Mouse (Mus musculus) heart, adult 11 months (tissue): Measurements from ENCODE around the gene Myadml2.

Source experiments
- DNase-seq: peaks from one replicate; pipeline ENCODE4 v3.0.0; 2022

Gene Myadml2

DNA sequence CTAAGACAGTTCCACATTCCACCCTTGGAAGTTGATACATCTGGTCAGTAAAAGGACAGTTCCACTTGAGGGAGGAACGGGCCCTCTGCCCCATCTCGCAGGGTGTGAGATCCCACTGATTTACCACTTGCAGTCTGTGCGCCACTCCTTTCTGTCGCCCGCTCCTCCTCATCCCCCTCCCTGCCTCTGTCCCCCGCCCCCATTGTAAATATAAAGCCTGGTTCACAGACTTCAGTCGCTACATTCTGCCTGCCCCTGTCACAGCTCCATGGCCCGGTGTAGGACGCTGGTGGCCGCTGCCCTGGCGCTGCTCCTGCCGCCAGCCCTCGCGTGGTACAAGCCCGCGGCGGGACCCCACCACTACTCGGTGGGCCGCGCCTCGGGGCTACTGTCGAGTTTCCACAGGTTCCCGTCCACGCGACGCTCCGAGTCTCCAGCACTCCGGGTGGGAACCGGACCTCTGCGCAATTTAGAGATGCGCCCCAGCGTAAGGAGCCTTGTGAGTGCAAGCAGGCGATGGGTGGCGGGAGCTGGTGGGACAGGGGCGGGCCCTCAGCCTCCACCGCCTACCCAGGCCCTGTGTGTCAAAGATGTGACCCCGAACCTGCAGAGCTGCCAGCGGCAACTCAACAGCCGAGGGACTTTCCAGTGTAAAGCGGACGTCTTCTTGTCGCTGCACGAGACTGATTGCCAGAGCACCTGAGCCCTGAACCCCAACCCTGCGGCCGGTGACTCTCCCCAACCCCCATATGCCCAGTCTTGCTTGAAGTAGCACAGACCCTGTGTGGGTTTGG, 39.5 kb downstream of the Myadml2 start, which contains the start of gene Npb:
Gene Npb, plus strand, starts transcription at position 237 of the 794 bp plus-strand sequence.
- DNase-seq = no peak

DNA sequence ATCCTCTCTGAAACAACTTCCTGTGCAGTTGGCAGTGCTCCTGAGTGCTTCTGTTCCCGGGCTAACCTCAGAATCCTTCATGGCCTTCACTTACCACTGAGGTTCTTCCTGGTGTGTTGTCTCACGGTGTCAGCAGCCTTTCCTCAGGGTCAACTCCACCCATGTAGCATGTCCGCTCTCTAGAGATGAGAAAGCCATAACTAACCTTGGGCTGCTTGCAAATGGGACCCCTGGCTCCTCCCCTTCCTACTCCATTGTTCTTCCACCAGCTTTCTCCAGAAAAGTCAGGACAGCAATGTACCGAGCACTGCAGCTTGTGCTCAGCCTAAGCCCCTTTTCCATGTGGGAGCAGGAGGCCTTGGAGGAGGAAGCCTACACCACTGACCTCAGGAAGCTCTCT, 41.2 kb downstream of the Myadml2 start:
- no peak for DNase-seq

DNA sequence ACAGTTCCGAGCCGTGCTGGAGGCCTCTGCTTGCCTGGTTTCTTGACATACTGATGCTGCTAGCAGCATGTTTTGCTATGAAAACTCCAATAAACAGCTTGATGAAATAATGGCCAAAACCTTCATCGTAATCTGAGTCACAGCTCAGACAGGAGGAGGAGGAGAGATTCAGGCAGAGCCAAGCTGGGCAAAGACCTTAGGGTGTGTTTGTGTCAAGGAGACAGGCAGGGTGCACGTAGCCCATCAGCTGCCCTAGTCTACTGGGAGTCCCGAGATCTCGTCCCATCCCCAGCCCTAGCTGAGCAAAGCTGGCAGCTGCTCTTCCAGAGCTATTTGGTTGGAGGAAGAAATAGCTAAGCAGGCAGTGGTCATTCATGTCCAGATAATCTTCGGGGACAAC, 42.3 kb downstream of the Myadml2 start:
- DNase-seq = no peak

DNA sequence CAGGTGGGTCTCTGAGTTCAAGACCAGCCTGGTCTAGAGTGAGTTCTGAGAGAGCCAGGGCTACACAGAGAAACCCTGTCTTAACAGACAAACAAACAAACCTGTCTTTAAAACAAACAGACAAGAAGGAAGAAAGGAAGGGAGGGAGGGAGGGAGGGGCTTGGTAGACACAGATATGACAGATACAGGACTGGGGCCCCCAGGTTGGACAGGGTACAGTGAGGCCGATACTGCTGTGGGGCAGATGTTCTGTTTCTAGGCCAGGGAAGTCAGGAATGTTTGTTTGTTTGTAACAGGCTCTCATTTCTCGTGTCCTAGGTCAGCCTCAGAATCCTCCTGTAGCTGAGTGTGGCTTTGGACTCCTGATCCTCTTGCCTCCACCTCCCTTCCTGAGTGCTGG, 44.4 kb downstream of the Myadml2 start:
- no peak for DNase-seq

DNA sequence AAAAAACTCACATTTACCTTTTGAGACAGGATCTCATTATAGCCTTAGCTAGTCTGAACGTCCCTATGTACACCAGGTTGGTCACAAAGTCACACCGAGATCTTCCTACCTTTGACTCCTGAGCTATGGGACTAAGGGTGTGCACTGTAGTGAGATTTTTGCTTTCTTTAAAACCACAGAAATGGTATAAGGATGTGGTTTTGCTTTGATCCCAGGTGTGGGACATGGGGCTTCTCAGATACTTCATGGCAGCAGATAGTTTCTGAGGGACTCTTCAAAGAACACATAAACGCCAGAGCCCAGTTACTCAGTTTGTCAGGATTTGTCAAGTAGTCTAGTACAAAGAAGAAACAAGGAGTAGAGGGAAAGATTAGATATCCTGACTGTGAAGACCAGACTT, 47.2 kb downstream of the Myadml2 start:
- no peak for DNase-seq

DNA sequence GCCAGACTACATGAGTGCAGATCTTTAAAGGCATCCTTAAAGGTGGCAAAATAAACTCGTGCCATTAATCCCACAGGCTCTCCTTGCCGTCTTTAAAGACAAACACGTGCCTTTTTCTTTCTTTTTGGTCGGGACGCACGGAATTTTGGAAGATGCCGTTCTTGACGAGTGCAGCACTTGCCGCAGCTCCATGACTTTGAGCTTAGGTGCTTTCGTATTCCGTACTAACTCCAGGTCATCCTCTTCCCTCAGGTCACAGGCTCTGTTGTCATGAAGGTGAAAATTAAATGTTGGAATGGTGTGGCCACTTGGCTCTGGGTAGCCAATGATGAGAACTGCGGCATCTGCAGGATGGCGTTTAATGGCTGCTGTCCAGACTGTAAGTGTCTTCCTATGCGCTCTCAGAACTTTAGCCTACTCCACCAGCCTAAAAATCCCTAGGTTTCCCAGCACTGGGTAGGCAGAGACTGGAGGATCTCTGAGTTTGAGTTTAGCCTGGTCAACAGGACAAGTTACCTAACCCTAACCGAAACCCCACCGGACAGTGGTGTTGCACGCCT, 48.9 kb downstream of the Myadml2 start:
- DNase-seq = peak; percentile 86

DNA sequence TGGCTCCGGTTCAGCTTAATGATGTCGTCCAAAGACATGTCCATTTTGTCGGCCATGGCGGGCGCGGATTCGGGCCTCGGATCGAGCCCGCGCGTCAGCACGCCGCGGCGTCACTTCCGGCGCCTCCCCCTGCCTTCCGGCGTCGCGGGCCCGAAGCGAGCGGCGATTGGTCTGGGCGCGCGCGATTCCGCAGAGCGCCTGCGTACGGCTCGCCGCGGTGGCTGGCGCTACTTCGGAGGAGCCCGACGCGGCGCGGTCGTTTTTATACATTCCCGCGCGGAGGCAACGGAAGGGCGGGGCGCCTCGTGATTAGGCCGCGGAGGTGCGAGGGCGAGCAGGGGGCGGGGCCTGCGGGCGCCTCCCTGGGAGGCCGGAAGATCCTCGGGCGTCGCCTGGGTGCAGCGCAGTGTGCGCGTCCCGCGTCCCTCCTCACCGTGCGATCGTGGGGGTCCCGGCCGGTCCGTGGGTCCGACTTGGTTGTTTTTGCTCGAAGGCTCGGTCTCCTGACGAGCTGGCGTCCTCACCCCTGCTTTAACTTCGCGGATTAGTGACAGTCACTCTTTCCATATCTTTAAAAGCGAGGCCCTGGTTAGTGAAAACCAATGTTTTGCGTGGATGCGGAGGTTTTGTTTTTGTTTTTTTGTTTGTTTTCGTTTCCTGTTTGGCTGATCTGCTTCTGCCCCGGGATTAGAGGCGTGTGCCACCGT, 49.5 kb downstream of the Myadml2 start, which contains the start of the genes Alyref and Anapc11:
Gene Alyref, minus strand, starts transcription at position 83 of the 707 bp plus-strand sequence.
Gene Anapc11, plus strand, starts transcription at position 139 of the 707 bp plus-strand sequence.
- peak; percentile 99 for DNase-seq

DNA sequence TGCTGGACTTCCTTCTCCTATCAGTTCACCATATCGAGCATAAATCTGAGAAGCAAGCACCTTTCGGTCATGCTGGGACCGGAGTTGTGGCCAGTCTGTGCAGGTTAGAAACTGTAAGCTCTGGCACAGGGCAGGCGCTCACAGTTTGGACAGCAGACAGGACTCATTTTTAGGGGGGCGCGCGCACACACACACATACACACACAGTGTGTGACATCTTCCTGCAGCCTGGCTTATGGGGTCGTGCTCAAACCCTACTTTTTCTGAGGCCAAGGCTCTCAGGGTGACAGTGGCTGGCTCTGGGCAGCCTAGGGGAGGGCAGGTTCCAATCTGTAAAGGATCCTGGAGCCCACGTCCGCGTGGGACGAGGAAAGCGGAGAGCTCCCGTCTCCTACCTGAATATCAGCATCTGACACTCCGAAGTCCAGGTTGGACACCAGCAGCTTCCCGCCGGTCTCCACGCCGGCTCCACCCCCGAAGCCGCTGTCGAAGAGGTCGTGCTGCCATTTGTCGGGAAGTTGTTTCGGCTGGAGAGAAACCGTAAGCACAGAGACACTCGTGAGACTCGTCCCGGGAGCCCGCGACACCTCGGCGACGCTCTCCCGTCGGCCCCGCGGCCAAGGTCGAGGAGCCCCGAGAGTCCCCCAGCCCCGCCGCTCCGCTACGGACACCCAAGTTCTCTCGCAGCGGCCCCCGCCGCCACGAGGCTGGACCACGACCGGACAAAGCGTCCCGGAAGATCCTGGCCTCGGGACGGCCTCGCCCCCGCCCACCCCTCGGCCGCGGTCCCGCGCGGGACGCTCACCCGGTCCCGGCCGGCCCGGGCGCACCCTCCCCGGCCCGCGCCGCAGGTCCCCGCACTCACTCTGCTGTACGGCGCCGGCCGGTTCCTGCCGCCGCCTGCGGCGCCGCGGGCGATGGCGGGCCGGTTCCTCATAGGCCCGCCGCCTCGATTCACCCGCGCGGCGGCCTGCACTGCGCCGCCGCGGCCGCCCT, 50.4 kb downstream of the Myadml2 start:
- DNase-seq = peak; percentile 93
